Mouse (Mus musculus) CH12.LX (cell line): ENCODE measurements at regions not wholly inside any gene's neighbourhood (a gene's known extent, or its start where the extent isn't known, plus 50 kb on each side); places are given as distances from the start of the nearest gene placed in this dataset.
"Not testable (repeated sequence)": the region's sequence is repeated elsewhere in the genome, so short reads cannot be mapped to it uniquely, and the experiment has no call there.

ENCODE experiments used
- DNase-seq: peaks from one replicate; pipeline ENCODE4 v3.0.0-alpha.2; 2013; ENCODE audit errors: extremely low read depth
- H3K27ac ChIP-seq: 2 replicates; pipeline ENCODE4 v1.5.1; 2012; ENCODE audit warnings: low read depth, mild to moderate bottlenecking, control low read depth, moderate library complexity; ENCODE audit not compliant: insufficient read depth
- H3K27me3 ChIP-seq: replicated peaks from 2 replicates; pipeline ENCODE3; 2012; ENCODE audit warnings: inconsistent platforms
- H3K36me3 ChIP-seq, 2 experiments: replicated peaks in 1 of 2; 2 replicates each; pipeline versions ENCODE3 to v1.6.1; 2012; ENCODE audit warnings: inconsistent platforms in 1 of 2, low read length in 1 of 2, mild to moderate bottlenecking in 1 of 2, mixed read lengths in 1 of 2, moderate library complexity in 1 of 2; ENCODE audit not compliant: control insufficient read depth in 1 of 2, insufficient read depth in 1 of 2
- H3K4me1 ChIP-seq, 2 experiments: 2 replicates each; pipeline ENCODE4 v1.6.1; 2012; ENCODE audit warnings: inconsistent platforms in 1 of 2, moderate library complexity in 1 of 2; ENCODE audit not compliant: insufficient read depth in 2 of 2, control insufficient read depth in 1 of 2
- H3K4me2 ChIP-seq: 2 replicates; pipeline ENCODE4 v1.6.1; 2012; ENCODE audit warnings: low read depth, mild to moderate bottlenecking, control low read depth; ENCODE audit not compliant: poor library complexity, insufficient read depth, severe bottlenecking
- H3K4me3 ChIP-seq, 3 experiments: fragments of 150-350 bp in 1 of 3; sonication (generic) in 1 of 3; replicated peaks in 1 of 3; 2 replicates each; pipeline versions ENCODE3 to v1.5.1; 2011 to 2012; ENCODE audit warnings: low read depth in 2 of 3, low read length in 2 of 3, mild to moderate bottlenecking in 2 of 3, moderate library complexity in 2 of 3, control low read depth in 1 of 3, improper control_type of control experiment in 1 of 3, inconsistent platforms in 1 of 3, mixed read lengths in 1 of 3; ENCODE audit not compliant: poor library complexity in 1 of 3
- H3K79me2 ChIP-seq: replicated peaks from 2 replicates; pipeline ENCODE4 v1.6.1; 2012; ENCODE audit warnings: mild to moderate bottlenecking, moderate library complexity; ENCODE audit not compliant: control insufficient read depth, poor library complexity, insufficient read depth, severe bottlenecking; ENCODE audit errors: extremely low read depth
- H3K9ac ChIP-seq: 2 replicates; pipeline ENCODE4 v1.6.1; 2012; ENCODE audit warnings: low read depth, mild to moderate bottlenecking, control low read depth, moderate library complexity; ENCODE audit not compliant: insufficient read depth
- H3K9me3 ChIP-seq: replicated peaks from 2 replicates; pipeline ENCODE3; 2012; ENCODE audit warnings: low read length, inconsistent platforms, mixed read lengths
- CHD1 ChIP-seq: IDR thresholded peaks from 2 replicates; pipeline ENCODE4 v1.6.1; 2012; ENCODE audit warnings: low read depth, low read length, improper control_type of control experiment, inconsistent platforms
- CTCF ChIP-seq, 2 experiments: IDR thresholded peaks in 1 of 2; conservative IDR thresholded peaks in 1 of 2; 2 replicates each; pipeline ENCODE4 v1.5.1; 2011 to 2012; ENCODE audit warnings: low read depth in 2 of 2, low read length in 2 of 2, improper control_type of control experiment in 1 of 2, inconsistent platforms in 1 of 2, mild to moderate bottlenecking in 1 of 2, moderate library complexity in 1 of 2
- ETS1 ChIP-seq: conservative IDR thresholded peaks from 2 replicates; pipeline ENCODE4 v1.6.1; 2012; ENCODE audit warnings: low read depth, mild to moderate bottlenecking, inconsistent platforms, low read length, improper control_type of control experiment, moderate library complexity
- GABPA ChIP-seq: IDR thresholded peaks from 2 replicates; pipeline ENCODE4 v1.6.1; 2012; ENCODE audit warnings: low read depth, low read length, improper control_type of control experiment, inconsistent platforms; ENCODE audit not compliant: insufficient replicate concordance
- HCFC1 ChIP-seq: IDR thresholded peaks from 2 replicates; pipeline ENCODE4 v1.6.1; 2012; ENCODE audit warnings: low read depth, mild to moderate bottlenecking, inconsistent platforms, low read length, improper control_type of control experiment
- JUN ChIP-seq: IDR thresholded peaks from 2 replicates; pipeline ENCODE4 v1.6.1; 2011; ENCODE audit warnings: low read depth, mild to moderate bottlenecking, low read length, improper control_type of control experiment, moderate library complexity; ENCODE audit not compliant: insufficient read depth
- JUND ChIP-seq: conservative IDR thresholded peaks from 2 replicates; pipeline ENCODE4 v1.6.1; 2011; ENCODE audit warnings: low read depth, low read length, improper control_type of control experiment
- KAT2A ChIP-seq: IDR thresholded peaks from 2 replicates; pipeline ENCODE4 v1.6.1; 2012; ENCODE audit warnings: low read length, improper control_type of control experiment, inconsistent platforms; ENCODE audit not compliant: insufficient replicate concordance
- MAFK ChIP-seq: IDR thresholded peaks from 2 replicates; pipeline ENCODE4 v1.6.1; 2011; ENCODE audit warnings: low read length, improper control_type of control experiment; ENCODE audit not compliant: insufficient replicate concordance
- MAX ChIP-seq: IDR thresholded peaks from 2 replicates; pipeline ENCODE4 v1.6.1; 2011; ENCODE audit warnings: low read length, improper control_type of control experiment
- MAZ ChIP-seq: IDR thresholded peaks from 2 replicates; pipeline ENCODE4 v1.6.1; 2012; ENCODE audit warnings: low read depth, mild to moderate bottlenecking, inconsistent platforms, low read length, improper control_type of control experiment, moderate library complexity
- MXI1 ChIP-seq: IDR thresholded peaks from 2 replicates; pipeline ENCODE4 v1.6.1; 2011; ENCODE audit warnings: mild to moderate bottlenecking, low read depth, low read length, improper control_type of control experiment
- NELFE ChIP-seq: IDR thresholded peaks from 2 replicates; pipeline ENCODE4 v1.6.1; 2011; ENCODE audit warnings: low read depth, low read length, improper control_type of control experiment
- NRF1 ChIP-seq: IDR thresholded peaks from 2 replicates; pipeline ENCODE4 v1.6.1; 2014; ENCODE audit warnings: low read depth, mild to moderate bottlenecking, inconsistent platforms, low read length, improper control_type of control experiment, moderate library complexity
- POLR2AphosphoS2 ChIP-seq: IDR thresholded peaks from 2 replicates; pipeline ENCODE4 v1.6.1; 2011; ENCODE audit warnings: low read depth, low read length, improper control_type of control experiment
- RAD21 ChIP-seq: IDR thresholded peaks from 2 replicates; pipeline ENCODE4 v1.6.1; 2011; ENCODE audit warnings: low read depth, mild to moderate bottlenecking, low read length, improper control_type of control experiment, moderate library complexity
- TBP ChIP-seq: conservative IDR thresholded peaks from 2 replicates; pipeline ENCODE4 v1.6.1; 2011; ENCODE audit warnings: low read depth, low read length, improper control_type of control experiment
- UBTF ChIP-seq: IDR thresholded peaks from 2 replicates; pipeline ENCODE4 v1.6.1; 2012; ENCODE audit warnings: low read depth, mild to moderate bottlenecking, inconsistent platforms, low read length, improper control_type of control experiment, moderate library complexity
- ZNF384 ChIP-seq: IDR thresholded peaks from 2 replicates; pipeline ENCODE4 v1.6.1; 2012; ENCODE audit warnings: low read depth, low read length, improper control_type of control experiment, inconsistent platforms
- dilution Hi-C: fragments of 300-500 bp; cut with MboI; formaldehyde crosslinking; loops from 2 replicates; pipeline ENCODE4 v1.14.3; 2020; ENCODE audit warnings: low sequenced_read_pairs; ENCODE audit not compliant: extremely low pct_unique_long_range_greater_than_20kb, extremely low pct_ligation_motif_present
- in situ Hi-C: fragments of 300-500 bp; cut with MboI; formaldehyde crosslinking; loops from 3 replicates; pipeline ENCODE4 v1.14.3; 2019; ENCODE audit warnings: low sequenced_read_pairs, low pct_ligation_motif_present, low pct_unique_long_range_greater_than_20kb, mixed read lengths

DNA sequence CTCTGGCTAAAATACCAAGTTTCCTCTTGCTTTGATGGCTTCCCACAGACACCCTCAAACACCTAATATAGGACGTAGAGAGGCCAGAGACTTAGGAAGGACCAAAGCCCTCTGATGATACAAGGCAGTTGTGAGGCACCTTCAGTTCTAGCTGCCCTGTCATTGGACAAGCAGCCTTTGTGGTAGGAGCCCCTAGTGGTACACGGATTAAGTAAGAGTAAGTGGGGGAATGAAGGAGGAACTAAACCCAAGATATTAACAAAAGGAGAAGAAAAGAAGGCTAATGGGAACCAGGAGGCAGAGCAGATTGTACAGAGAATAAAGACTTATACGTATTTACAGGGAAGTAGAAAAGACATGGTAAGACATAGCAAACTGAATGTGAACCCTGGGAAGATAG is 352.3 kb upstream of the Tmco5 start:
- H3K27ac ChIP-seq, dilution Hi-C loops, DNase-seq, H3K36me3 ChIP-seq, in situ Hi-C loops, H3K9me3 ChIP-seq, H3K4me2 ChIP-seq, H3K79me2 ChIP-seq, H3K4me1 ChIP-seq, H3K4me3 ChIP-seq, H3K27me3 ChIP-seq, H3K9ac ChIP-seq: not testable (repeated sequence)

DNA sequence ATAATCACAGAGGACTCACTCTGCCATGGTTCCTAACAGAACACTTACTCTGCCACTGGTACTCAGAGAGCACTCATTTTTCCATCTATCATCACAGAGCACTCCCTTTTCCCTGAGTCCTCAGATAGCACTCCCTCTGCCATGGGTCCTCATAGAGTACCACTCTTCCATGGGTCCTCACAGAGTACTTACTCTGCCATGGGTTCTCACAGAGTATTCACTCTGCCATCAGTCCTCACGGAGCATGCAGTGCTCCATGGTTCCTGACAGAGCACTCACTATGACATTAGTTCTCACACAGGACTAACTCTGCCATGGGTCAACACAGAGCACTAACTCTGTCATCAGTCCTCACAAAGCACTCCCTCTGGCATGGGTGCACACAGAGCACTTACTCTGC is 342.0 kb upstream of the Tmco5 start:
- Histone ChIP-seq H3K4me3 (no peak overlapping the region), H3K9me3 (peaks cover 29% of the 10 kb centered on the region), H3K4me2 (no peak overlapping the region), H3K27me3 (no peaks in the 10 kb centered on the region), H3K36me3 (no peaks in the 10 kb centered on the region), H3K9ac (no peak overlapping the region), H3K27ac (no peak overlapping the region), H3K79me2 (no peaks in the 10 kb centered on the region), H3K4me1 (no peaks in the 10 kb centered on the region)
- in situ Hi-C loops, result no loop called here
- DNase-seq, result no peak
- dilution Hi-C loops, result no loop called here
- no peak for TF ChIP-seq UBTF
- TF ChIP-seq NRF1, result no peak

DNA sequence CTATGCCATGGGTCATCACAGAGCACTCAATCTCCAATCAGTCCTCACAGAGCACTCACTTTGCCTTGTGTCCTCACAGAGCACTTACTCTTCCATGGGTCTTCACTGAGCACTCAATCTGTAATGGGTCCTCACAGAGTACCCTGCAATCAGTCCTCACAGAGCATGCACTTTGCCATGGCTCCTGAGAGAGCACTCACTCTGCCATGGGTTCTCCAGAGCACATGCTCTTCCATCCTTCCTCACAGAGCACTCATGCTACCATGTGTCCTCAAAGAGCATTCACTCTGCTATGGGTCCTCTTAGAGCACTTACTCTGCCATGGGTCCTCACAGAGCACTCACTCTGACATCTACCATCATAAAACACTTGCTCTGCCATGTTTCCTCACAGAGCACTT is 319.1 kb upstream of the Tmco5 start:
- H3K27ac ChIP-seq, result no peak overlapping the region
- H3K9ac ChIP-seq, result no peak overlapping the region
- no peak overlapping the region for H3K4me2 ChIP-seq
- no peaks in the 10 kb centered on the region for H3K4me1 ChIP-seq
- dilution Hi-C loops, result no loop called here
- TF ChIP-seq MXI1 (no peak), JUND (no peak), TBP (no peak), NRF1 (no peak), CHD1 (no peak), ZNF384 (no peak)
- no peak overlapping the region for H3K4me3 ChIP-seq
- no peaks in the 10 kb centered on the region for H3K79me2 ChIP-seq
- peaks cover 89% of the 10 kb centered on the region for H3K9me3 ChIP-seq
- H3K36me3 ChIP-seq, result no peaks in the 10 kb centered on the region
- H3K27me3 ChIP-seq, result no peaks in the 10 kb centered on the region
- no peak for DNase-seq
- in situ Hi-C loops, result no loop called here

DNA sequence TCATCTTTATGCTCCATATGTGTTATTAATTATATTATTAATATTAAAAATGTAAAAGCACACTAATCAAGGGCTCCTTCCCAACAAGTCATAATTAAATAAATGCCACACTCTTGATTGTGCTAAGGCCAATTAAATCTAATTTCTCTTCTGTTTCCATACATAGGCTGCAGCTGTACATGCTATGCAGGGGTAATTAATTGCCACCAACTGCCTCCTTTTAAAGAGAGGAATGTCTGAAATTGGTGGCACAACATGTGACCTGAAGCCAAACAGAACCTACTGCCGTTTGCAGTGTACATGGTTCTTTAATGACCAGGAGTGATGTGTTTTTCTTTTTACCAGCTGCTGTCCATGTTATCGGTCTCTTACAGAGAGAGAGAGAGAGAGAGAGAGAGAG is 294.5 kb upstream of the Tmco5 start:
- Histone ChIP-seq H3K79me2 (no peaks in the 10 kb centered on the region), H3K4me1 (no peaks in the 10 kb centered on the region), H3K4me3 (no peak overlapping the region), H3K27ac (no peak overlapping the region), H3K4me2 (no peak overlapping the region), H3K36me3 (no peaks in the 10 kb centered on the region), H3K27me3 (no peaks in the 10 kb centered on the region), H3K9ac (no peak overlapping the region), H3K9me3 (no peaks in the 10 kb centered on the region)
- DNase-seq, result no peak
- dilution Hi-C loops (no loop called here), in situ Hi-C loops (no loop called here)
- no peak for TF ChIP-seq HCFC1
- no peak for TF ChIP-seq MXI1
- TF ChIP-seq GABPA, result no peak
- no peak for TF ChIP-seq NELFE
- TF ChIP-seq KAT2A, result no peak
- no peak for TF ChIP-seq MAZ
- TF ChIP-seq RAD21, result no peak
- TF ChIP-seq MAFK, result no peak
- TF ChIP-seq MAX, result no peak
- no peak for TF ChIP-seq ZNF384
- TF ChIP-seq CTCF (conservative IDR thresholded peaks at IDR 0.05 in 1 of 2, IDR thresholded peaks at IDR 0.05 in 1 of 2; ENCODE audit: low read depth in 2 of 2, low read length in 2 of 2), result no peak
- TF ChIP-seq JUN, result no peak
- no peak for TF ChIP-seq POLR2AphosphoS2
- TF ChIP-seq ETS1, result no peak
